Mouse (Mus musculus): Measurements from ENCODE around the gene Bcdin3d.

DNA sequence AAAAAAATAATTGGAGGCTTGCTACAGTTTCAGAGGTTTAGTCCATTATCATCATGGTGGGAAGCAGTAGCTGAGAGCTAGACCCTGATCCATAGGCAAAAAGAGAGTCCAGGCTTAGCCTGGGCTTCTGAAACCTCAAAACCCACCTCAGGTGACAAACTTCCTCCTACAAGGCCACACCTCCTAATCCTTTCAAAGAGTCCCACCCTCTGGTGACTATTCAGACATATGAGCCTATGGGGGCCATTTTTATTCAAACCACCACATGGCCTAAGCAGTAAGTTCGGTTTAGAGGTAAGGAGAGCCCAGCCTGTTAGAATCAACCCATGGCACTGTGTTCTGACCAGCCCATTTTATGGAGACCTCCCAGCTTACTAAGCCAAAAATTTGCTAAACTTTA is 1.3 kb upstream of the Bcdin3d start:
- no peak for TF ChIP-seq EP300 (optimal IDR thresholded peaks at IDR 0.05)
- no peak for TF ChIP-seq CTCF (IDR thresholded peaks at IDR 0.05; ENCODE audit: low read depth)

Data from stomach, postnatal 0 days (tissue).